Mouse (Mus musculus): Measurements from ENCODE around the gene Prkar2b. TPM values are rescaled to one million over a fixed set of nuclear protein-coding genes. Genes with fewer than 3 reads are reported as not detected.

Prkar2b gene
- polyA plus RNA-seq, 1 experiment from 2014 or later, result 50.1 TPM

DNA sequence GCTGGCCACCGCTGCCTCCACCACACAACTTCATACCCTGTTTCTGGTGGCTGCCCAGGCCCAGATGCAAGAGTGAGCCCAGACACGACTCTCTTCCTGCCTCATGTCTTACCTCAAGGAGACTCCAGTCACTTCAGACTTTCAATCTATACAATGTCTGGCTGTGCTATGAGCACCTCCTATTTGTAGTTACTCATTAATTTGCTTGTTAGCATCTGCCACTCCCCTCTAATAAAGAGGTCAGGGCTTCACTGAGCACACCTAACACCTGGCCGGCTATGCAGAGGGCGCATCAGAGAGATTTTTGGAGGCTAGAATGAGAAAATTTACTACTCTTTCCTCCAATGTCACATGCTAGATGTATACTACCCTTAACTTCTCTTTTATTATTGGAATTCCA lies 70.5 kb downstream of the Prkar2b start:
- H3K4me3 ChIP-seq (ENCODE audit: low read depth, low read length), result no peak overlapping the region
- H3K4me1 ChIP-seq (replicated peaks; ENCODE audit: control insufficient read depth, insufficient read depth, low read length), result no peaks in the 10 kb centered on the region
- no peaks in the 10 kb centered on the region for H3K27me3 ChIP-seq (ENCODE audit: control insufficient read depth, insufficient read depth, low read length)
- WGBS, result 93% methylated on average over 4 of the region's 4 CpGs
- H3K36me3 ChIP-seq (ENCODE audit: control insufficient read depth, insufficient read depth, low read length), result no peaks in the 10 kb centered on the region
- H3K4me2 ChIP-seq (ENCODE audit: low read depth, low read length, severe bottlenecking), result no peak overlapping the region
- H3K9me3 ChIP-seq (ENCODE audit: control insufficient read depth, low read length), result no peaks in the 10 kb centered on the region
- DNase-seq (ENCODE audit: low spot score) (no peak), ATAC-seq (replicated peaks; ENCODE audit: low FRiP score) (no peak)
- no peak overlapping the region for H3K27ac ChIP-seq (ENCODE audit: low read depth, low read length)
- H3K9ac ChIP-seq (ENCODE audit: low read length), result no peak overlapping the region

DNA sequence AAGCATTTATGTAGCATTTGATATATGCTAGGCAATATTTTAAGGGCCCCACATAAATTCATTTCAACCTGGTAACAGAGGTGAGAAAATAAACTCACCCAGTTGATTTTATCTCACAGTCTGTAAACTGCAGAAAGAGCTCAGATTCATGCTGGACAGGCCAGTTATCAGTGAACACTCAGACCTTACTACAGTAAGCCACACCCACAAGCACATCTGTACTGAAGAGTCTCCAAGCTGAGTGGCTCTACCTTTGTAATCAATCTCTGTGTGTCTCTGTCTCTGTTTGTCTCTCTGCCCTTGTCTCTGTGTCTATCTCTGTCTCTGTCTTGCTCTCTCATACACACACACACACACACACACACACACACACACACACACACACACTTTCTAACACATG lies 71.4 kb downstream of the Prkar2b start:
- Histone ChIP-seq H3K9ac (ENCODE audit: low read length) (no peak overlapping the region), H3K4me3 (ENCODE audit: low read depth, low read length) (no peak overlapping the region), H3K27ac (ENCODE audit: low read depth, low read length) (no peak overlapping the region), H3K36me3 (ENCODE audit: control insufficient read depth, insufficient read depth, low read length) (no peaks in the 10 kb centered on the region), H3K4me2 (ENCODE audit: low read depth, low read length, severe bottlenecking) (no peak overlapping the region), H3K9me3 (ENCODE audit: control insufficient read depth, low read length) (no peaks in the 10 kb centered on the region), H3K27me3 (ENCODE audit: control insufficient read depth, insufficient read depth, low read length) (no peaks in the 10 kb centered on the region), H3K4me1 (replicated peaks; ENCODE audit: control insufficient read depth, insufficient read depth, low read length) (no peaks in the 10 kb centered on the region)
- ATAC-seq (replicated peaks; ENCODE audit: low FRiP score) (no peak), DNase-seq (ENCODE audit: low spot score) (no peak)

DNA sequence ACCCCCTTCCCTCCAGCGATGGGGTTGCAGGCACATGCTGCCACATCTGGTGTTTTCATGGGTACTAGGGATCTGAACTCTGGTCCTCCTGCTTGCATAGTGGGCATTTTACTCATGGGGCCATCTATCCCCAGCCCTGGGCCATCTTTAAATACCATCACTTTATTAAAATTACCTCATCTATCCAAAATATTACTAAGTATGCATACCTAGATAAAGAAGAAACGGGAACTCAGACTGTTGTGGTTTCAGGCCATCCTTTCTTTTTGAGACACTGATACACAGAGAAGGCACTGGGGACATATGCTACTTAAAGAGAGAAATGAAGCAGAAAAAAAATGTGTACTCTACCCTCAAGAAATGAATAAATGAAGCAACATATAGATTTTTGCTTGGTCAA lies 74.6 kb downstream of the Prkar2b start:
- Histone ChIP-seq H3K4me3 (ENCODE audit: low read depth, low read length) (no peak overlapping the region), H3K27me3 (ENCODE audit: control insufficient read depth, insufficient read depth, low read length) (no peaks in the 10 kb centered on the region), H3K27ac (ENCODE audit: low read depth, low read length) (no peak overlapping the region), H3K4me2 (ENCODE audit: low read depth, low read length, severe bottlenecking) (no peak overlapping the region), H3K4me1 (replicated peaks; ENCODE audit: control insufficient read depth, insufficient read depth, low read length) (no peaks in the 10 kb centered on the region), H3K36me3 (ENCODE audit: control insufficient read depth, insufficient read depth, low read length) (no peaks in the 10 kb centered on the region), H3K9ac (ENCODE audit: low read length) (no peak overlapping the region), H3K9me3 (ENCODE audit: control insufficient read depth, low read length) (no peaks in the 10 kb centered on the region)
- WGBS, result 95% methylated on average over 2 of the region's 2 CpGs
- ATAC-seq (replicated peaks; ENCODE audit: low FRiP score) (no peak), DNase-seq (ENCODE audit: low spot score) (no peak)

DNA sequence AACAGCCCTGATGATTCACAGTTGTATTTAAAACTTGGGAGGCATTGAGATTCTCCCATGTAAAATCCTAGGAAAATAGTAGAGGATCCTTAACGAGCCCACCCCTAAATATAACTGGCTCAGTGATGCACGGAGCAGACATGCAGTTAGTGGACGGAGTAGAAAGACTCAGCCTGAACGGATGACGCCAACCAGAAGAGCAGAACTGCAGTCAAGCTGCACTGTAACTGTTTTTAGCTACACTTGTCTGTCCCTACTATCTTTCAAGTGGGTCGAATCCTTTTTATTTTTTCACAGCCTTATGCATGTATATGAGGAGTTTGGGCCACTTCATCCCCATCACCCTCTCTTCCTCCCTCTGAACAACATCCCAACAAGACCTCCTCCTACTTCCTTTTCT lies 75.4 kb downstream of the Prkar2b start:
- DNase-seq (ENCODE audit: low spot score) (no peak), ATAC-seq (replicated peaks; ENCODE audit: low FRiP score) (no peak)
- no peaks in the 10 kb centered on the region for H3K36me3 ChIP-seq (ENCODE audit: control insufficient read depth, insufficient read depth, low read length)
- H3K9ac ChIP-seq (ENCODE audit: low read length), result no peak overlapping the region
- no peak overlapping the region for H3K27ac ChIP-seq (ENCODE audit: low read depth, low read length)
- no peaks in the 10 kb centered on the region for H3K27me3 ChIP-seq (ENCODE audit: control insufficient read depth, insufficient read depth, low read length)
- 86% methylated on average over 6 of the region's 6 CpGs for WGBS
- no peaks in the 10 kb centered on the region for H3K9me3 ChIP-seq (ENCODE audit: control insufficient read depth, low read length)
- H3K4me1 ChIP-seq (replicated peaks; ENCODE audit: control insufficient read depth, insufficient read depth, low read length), result no peaks in the 10 kb centered on the region
- no peak overlapping the region for H3K4me3 ChIP-seq (ENCODE audit: low read depth, low read length)
- no peak overlapping the region for H3K4me2 ChIP-seq (ENCODE audit: low read depth, low read length, severe bottlenecking)

DNA sequence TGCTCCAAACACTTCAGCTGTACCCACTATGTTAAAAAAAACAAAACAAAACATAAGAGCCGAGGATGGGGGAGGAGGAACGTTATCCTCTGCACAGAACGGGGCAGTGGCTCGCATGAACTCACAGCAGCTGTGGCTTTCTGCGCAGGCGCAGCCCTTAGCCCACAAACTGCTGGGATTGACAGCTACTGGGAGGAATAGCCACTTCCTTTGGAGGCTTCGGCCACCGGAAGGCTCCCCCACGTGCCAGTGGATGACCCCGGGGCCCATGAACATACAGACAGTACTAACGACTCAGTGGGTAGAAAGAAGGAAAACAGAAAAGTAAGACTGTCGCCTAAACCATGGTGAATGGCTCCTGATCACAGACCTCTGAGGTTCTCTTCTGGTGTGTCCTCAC lies 76.4 kb downstream of the Prkar2b start:
- H3K27ac ChIP-seq (ENCODE audit: low read depth, low read length), result no peak overlapping the region

DNA sequence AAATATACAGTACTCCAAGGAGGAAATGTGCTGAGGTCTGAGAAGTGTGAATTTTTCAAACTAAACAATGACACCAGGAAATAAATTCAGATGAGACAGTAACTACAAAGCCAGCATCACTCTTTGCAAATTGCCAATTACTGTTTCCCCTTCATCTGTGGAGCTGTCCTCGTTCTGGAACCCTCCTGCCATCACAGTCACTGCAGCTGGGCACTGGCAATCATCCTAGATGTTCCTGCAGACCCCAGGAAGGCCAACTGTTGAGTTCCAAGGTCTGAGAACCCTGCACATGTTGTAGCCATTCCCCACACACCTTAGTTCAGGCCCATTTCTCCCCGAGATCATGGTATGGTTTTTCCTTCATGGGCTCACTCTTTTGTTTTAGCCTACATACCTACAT lies 76.9 kb downstream of the Prkar2b start:
- Histone ChIP-seq H3K4me2 (ENCODE audit: low read depth, low read length, severe bottlenecking) (no peak overlapping the region), H3K9ac (ENCODE audit: low read length) (no peak overlapping the region), H3K4me3 (ENCODE audit: low read depth, low read length) (no peak overlapping the region), H3K36me3 (ENCODE audit: control insufficient read depth, insufficient read depth, low read length) (no peaks in the 10 kb centered on the region), H3K27me3 (ENCODE audit: control insufficient read depth, insufficient read depth, low read length) (no peaks in the 10 kb centered on the region), H3K9me3 (ENCODE audit: control insufficient read depth, low read length) (no peaks in the 10 kb centered on the region), H3K27ac (ENCODE audit: low read depth, low read length) (no peak overlapping the region), H3K4me1 (replicated peaks; ENCODE audit: control insufficient read depth, insufficient read depth, low read length) (no peaks in the 10 kb centered on the region)
- no peak for DNase-seq (ENCODE audit: low spot score)
- ATAC-seq (replicated peaks; ENCODE audit: low FRiP score), result no peak
- 66% methylated on average over 2 of the region's 2 CpGs for WGBS

More for the DNA sequence above, 76.4 kb downstream of the Prkar2b start:
- no peak overlapping the region for H3K4me3 ChIP-seq (ENCODE audit: low read depth, low read length)
- H3K4me1 ChIP-seq (replicated peaks; ENCODE audit: control insufficient read depth, insufficient read depth, low read length), result no peaks in the 10 kb centered on the region
- DNase-seq (ENCODE audit: low spot score) (no peak), ATAC-seq (replicated peaks; ENCODE audit: low FRiP score) (no peak)
- H3K36me3 ChIP-seq (ENCODE audit: control insufficient read depth, insufficient read depth, low read length), result no peaks in the 10 kb centered on the region
- no peak overlapping the region for H3K9ac ChIP-seq (ENCODE audit: low read length)
- no peaks in the 10 kb centered on the region for H3K27me3 ChIP-seq (ENCODE audit: control insufficient read depth, insufficient read depth, low read length)
- no peak overlapping the region for H3K4me2 ChIP-seq (ENCODE audit: low read depth, low read length, severe bottlenecking)
- 78% methylated on average over 12 of the region's 12 CpGs for WGBS
- no peaks in the 10 kb centered on the region for H3K9me3 ChIP-seq (ENCODE audit: control insufficient read depth, low read length)

DNA sequence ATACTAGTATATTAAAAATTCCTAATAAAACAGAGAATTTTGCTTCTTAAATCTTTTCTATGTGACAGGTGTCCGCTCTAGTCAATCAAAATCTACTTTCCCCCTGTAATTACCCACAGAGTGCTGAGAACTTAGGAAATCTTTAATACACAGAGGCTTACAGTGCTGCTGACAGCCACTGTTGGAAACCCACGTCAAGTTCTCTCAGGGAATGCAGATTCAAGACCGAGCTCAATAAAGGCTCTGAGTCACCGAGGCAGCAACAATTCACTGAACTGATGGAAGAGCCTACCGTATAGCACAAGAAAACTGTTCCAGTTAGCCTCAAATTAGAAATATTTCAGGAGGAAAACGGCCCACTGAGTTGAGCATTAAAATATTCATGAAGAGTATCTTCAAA lies 77.3 kb downstream of the Prkar2b start:
- no peak for DNase-seq (ENCODE audit: low spot score)
- WGBS, result 71% methylated on average over 6 of the region's 6 CpGs
- H3K4me1 ChIP-seq (replicated peaks; ENCODE audit: control insufficient read depth, insufficient read depth, low read length), result no peaks in the 10 kb centered on the region
- no peak overlapping the region for H3K27ac ChIP-seq (ENCODE audit: low read depth, low read length)
- H3K9me3 ChIP-seq (ENCODE audit: control insufficient read depth, low read length), result no peaks in the 10 kb centered on the region
- H3K4me3 ChIP-seq (ENCODE audit: low read depth, low read length), result no peak overlapping the region
- no peaks in the 10 kb centered on the region for H3K27me3 ChIP-seq (ENCODE audit: control insufficient read depth, insufficient read depth, low read length)
- no peak for ATAC-seq (replicated peaks; ENCODE audit: low FRiP score)
- no peak overlapping the region for H3K9ac ChIP-seq (ENCODE audit: low read length)
- H3K4me2 ChIP-seq (ENCODE audit: low read depth, low read length, severe bottlenecking), result no peak overlapping the region
- no peaks in the 10 kb centered on the region for H3K36me3 ChIP-seq (ENCODE audit: control insufficient read depth, insufficient read depth, low read length)

DNA sequence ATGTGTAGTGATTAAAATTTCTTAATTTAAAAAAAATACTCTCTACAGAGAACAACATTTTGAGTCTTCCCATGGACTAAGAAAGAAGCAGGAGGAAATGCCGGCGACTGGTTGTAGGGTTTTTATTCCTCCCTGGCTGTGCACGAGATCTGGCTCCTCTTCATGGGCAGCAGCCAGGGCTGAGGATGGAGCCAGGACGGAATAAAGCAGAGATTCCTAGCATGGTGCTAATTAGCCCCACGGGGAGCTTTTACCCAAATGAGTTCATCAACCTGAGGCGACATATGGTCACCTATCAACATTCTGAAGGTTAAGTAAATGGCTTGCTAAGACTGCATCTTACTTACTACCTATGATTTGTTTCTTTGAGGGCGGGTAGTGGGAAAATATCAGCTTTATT lies 77.9 kb downstream of the Prkar2b start:
- DNase-seq (ENCODE audit: low spot score) (no peak), ATAC-seq (replicated peaks; ENCODE audit: low FRiP score) (no peak)
- WGBS, result 61% methylated on average over 7 of the region's 7 CpGs
- Histone ChIP-seq H3K4me3 (ENCODE audit: low read depth, low read length) (no peak overlapping the region), H3K9me3 (ENCODE audit: control insufficient read depth, low read length) (no peaks in the 10 kb centered on the region), H3K4me2 (ENCODE audit: low read depth, low read length, severe bottlenecking) (no peak overlapping the region), H3K36me3 (ENCODE audit: control insufficient read depth, insufficient read depth, low read length) (no peaks in the 10 kb centered on the region), H3K4me1 (replicated peaks; ENCODE audit: control insufficient read depth, insufficient read depth, low read length) (no peaks in the 10 kb centered on the region), H3K27ac (ENCODE audit: low read depth, low read length) (no peak overlapping the region), H3K27me3 (ENCODE audit: control insufficient read depth, insufficient read depth, low read length) (no peaks in the 10 kb centered on the region), H3K9ac (ENCODE audit: low read length) (no peak overlapping the region)

DNA sequence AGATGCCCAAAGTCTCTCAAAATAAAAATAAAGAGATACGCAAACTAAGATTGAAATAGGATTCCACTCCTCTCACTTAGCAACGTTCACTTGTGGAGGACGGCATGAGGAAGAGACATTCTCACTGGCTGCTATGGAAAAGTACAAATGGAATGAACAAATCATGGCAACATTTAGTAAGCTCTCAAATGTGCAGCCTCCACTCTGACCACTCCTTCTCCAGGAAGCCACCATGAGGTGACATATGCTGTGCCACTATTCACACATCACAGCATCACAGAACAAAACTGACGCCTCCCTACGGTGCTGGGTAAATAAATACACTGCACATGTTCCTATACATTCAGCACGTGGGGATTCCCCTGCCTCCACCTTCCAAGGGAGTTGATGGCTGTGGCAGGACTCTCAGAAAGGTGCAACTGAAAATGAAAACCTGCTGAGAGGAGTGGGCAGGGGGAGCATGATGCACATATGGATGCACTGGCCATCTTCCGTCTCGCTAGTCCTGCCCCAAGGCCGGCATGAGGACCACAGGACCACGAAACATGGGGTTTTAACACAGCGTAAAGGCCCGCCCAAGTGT lies 83.4 kb downstream of the Prkar2b start:
- no peak overlapping the region for H3K4me2 ChIP-seq (ENCODE audit: low read depth, low read length, severe bottlenecking)
- no peaks in the 10 kb centered on the region for H3K27me3 ChIP-seq (ENCODE audit: control insufficient read depth, insufficient read depth, low read length)
- DNase-seq (ENCODE audit: low spot score) (no peak), ATAC-seq (replicated peaks; ENCODE audit: low FRiP score) (no peak)
- no peaks in the 10 kb centered on the region for H3K4me1 ChIP-seq (replicated peaks; ENCODE audit: control insufficient read depth, insufficient read depth, low read length)
- no peaks in the 10 kb centered on the region for H3K36me3 ChIP-seq (ENCODE audit: control insufficient read depth, insufficient read depth, low read length)
- no peak overlapping the region for H3K4me3 ChIP-seq (ENCODE audit: low read depth, low read length)
- no peak overlapping the region for H3K27ac ChIP-seq (ENCODE audit: low read depth, low read length)
- H3K9me3 ChIP-seq (ENCODE audit: control insufficient read depth, low read length), result no peaks in the 10 kb centered on the region
- no peak overlapping the region for H3K9ac ChIP-seq (ENCODE audit: low read length)
- WGBS, result 82% methylated on average over 12 of the region's 12 CpGs

Measured in forebrain, embryonic 11.5 days (tissue).